Mouse (Mus musculus): ENCODE measurements around the gene E130114P18Rik. TPM values are rescaled to one million over a fixed set of nuclear protein-coding genes. Genes with fewer than 3 reads are reported as not detected.

E130114P18Rik gene
- total and polyA plus RNA-seq, 2 experiments: not detected

DNA sequence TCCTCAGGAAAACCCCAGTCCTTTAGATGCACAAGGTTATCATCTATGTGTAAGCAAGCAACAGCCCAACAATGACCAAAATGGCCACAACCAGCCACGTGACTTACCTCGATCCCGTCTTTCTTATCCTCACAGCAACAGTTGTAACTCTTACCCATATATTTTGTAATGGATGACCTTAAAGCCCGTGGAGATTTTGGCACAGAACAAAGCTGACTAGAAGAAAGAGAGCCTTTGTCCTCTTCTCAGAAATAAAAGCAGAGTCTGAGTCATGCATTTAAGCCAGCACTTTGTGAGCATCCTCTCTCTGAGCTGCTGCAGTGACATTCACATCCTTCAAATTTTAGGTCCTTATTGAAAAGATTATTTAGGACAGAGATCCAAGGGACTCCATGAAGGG is 156.1 kb downstream of the E130114P18Rik start:
- Histone ChIP-seq H3K9ac (ENCODE audit: low read depth, low read length) (no peak overlapping the region), H3K36me3 (ENCODE audit: control insufficient read depth, insufficient read depth, low read length) (no peaks in the 10 kb centered on the region), H3K27ac (replicated peaks; ENCODE audit: insufficient read depth, low read depth, low read length) (no peak overlapping the region), H3K4me3 (ENCODE audit: insufficient read depth, low read depth, low read length) (no peak overlapping the region), H3K27me3 (ENCODE audit: control insufficient read depth, insufficient read depth, low read length) (no peaks in the 10 kb centered on the region), H3K79me2 (ENCODE audit: control insufficient read depth, insufficient read depth, low read length) (no peaks in the 10 kb centered on the region), H3K4me1 (ENCODE audit: control insufficient read depth, insufficient read depth, low read length) (no peaks in the 10 kb centered on the region)
- TF ChIP-seq CTCF (IDR thresholded peaks at IDR 0.05; ENCODE audit: low read depth, low read length): no peak
- TF ChIP-seq POLR2A (IDR thresholded peaks at IDR 0.05; ENCODE audit: extremely low read depth, insufficient read depth, low read length): no peak
- no peak for DNase-seq (ENCODE audit: extremely low read depth, low read depth, low spot score)
- WGBS: 86% methylated on average over 4 of the region's 4 CpGs

DNA sequence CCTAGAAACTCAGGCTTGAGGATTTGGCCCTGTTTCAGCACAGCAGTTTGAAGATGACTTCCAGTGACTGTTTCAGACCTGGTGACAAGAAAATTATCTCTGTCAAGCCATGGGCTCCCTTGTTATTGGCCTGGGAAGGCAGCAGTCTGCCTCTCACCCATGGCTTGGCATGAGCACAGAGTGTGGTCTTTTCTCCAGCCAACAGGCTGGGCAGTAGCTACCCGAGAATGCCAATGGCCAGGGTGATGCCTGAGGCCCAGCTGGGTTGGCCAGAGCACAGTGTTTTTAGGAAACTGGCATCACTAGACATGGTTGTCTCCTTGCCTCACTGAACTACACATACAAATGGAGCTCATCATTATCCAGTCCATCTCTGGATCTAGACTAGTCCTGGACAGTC is 157.5 kb downstream of the E130114P18Rik start:
- H3K4me3 ChIP-seq (ENCODE audit: insufficient read depth, low read depth, low read length): no peak overlapping the region
- no peaks in the 10 kb centered on the region for H3K4me1 ChIP-seq (ENCODE audit: control insufficient read depth, insufficient read depth, low read length)
- no peaks in the 10 kb centered on the region for H3K79me2 ChIP-seq (ENCODE audit: control insufficient read depth, insufficient read depth, low read length)
- no peak overlapping the region for H3K27ac ChIP-seq (replicated peaks; ENCODE audit: insufficient read depth, low read depth, low read length)
- WGBS: 92% methylated on average over 1 of the region's 1 CpGs
- no peaks in the 10 kb centered on the region for H3K27me3 ChIP-seq (ENCODE audit: control insufficient read depth, insufficient read depth, low read length)
- no peaks in the 10 kb centered on the region for H3K36me3 ChIP-seq (ENCODE audit: control insufficient read depth, insufficient read depth, low read length)
- TF ChIP-seq CTCF (IDR thresholded peaks at IDR 0.05; ENCODE audit: low read depth, low read length) (no peak), POLR2A (IDR thresholded peaks at IDR 0.05; ENCODE audit: extremely low read depth, insufficient read depth, low read length) (no peak)
- no peak for DNase-seq (ENCODE audit: extremely low read depth, low read depth, low spot score)
- H3K9ac ChIP-seq (ENCODE audit: low read depth, low read length): no peak overlapping the region

DNA sequence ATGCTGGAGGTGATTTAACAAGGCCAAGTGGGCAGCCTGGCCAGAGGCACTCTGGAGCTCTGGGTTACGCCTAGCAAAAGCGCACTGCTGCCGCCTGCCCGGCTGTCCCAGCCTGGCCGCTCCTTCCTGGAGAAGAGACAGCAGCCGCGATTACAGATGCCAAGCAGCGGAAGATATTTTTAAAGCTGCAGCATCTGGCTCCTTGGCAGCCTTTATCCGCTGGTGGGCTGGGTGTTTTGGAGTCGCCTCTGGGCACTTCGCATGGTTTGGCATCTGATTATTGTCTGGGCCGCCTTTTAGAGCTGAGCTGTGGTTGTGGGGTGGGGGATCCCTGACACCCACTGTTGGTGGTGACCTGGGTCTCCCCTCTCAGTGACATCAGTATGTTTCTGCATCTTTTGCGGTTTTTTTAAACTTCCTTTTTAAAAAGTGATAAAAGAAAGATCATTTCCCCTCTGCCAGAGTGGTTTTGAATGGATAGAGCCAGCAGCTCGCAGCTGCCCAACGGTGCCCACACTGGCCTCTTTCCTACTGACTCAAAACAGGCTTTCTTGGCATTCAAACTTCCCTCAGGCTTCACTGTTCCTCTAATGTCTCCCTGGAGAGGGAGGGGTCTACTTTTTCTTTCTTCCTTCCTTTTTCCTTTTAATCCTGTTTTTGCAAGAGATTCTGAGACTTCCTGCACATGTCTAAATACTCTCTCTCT is 159.1 kb downstream of the E130114P18Rik start:
- TF ChIP-seq CTCF (IDR thresholded peaks at IDR 0.05; ENCODE audit: low read depth, low read length): no peak
- TF ChIP-seq POLR2A (IDR thresholded peaks at IDR 0.05; ENCODE audit: extremely low read depth, insufficient read depth, low read length): no peak
- no peak overlapping the region for H3K4me3 ChIP-seq (ENCODE audit: insufficient read depth, low read depth, low read length)
- no peaks in the 10 kb centered on the region for H3K79me2 ChIP-seq (ENCODE audit: control insufficient read depth, insufficient read depth, low read length)
- DNase-seq (ENCODE audit: extremely low read depth, low read depth, low spot score): no peak
- no peaks in the 10 kb centered on the region for H3K36me3 ChIP-seq (ENCODE audit: control insufficient read depth, insufficient read depth, low read length)
- H3K27ac ChIP-seq (replicated peaks; ENCODE audit: insufficient read depth, low read depth, low read length): no peak overlapping the region
- no peak overlapping the region for H3K9ac ChIP-seq (ENCODE audit: low read depth, low read length)
- H3K27me3 ChIP-seq (ENCODE audit: control insufficient read depth, insufficient read depth, low read length): no peaks in the 10 kb centered on the region
- WGBS: 70% methylated on average over 15 of the region's 15 CpGs
- peaks cover 2% of the 10 kb centered on the region; the same call in 1 of the 2 replicates for H3K4me1 ChIP-seq (ENCODE audit: control insufficient read depth, insufficient read depth, low read length)

DNA sequence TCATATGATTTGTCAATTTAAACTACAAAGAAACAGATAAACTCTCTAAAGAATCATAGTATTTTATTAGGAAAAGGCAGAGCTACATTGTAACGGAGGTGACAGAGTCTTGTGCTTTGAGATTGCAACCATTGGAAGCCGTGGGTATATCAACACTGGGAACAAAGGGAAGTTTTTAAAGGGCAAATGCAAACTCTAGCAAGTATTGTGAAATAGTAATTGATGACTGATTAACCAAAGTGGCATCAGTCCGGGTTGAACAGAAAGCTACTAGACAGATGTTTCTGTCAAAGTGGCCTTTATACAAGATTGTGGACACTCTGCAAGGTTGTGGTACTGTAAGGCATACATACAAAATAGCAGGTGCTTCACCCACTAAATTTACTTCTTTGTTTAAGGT is 162.8 kb downstream of the E130114P18Rik start:
- TF ChIP-seq CTCF (IDR thresholded peaks at IDR 0.05; ENCODE audit: low read depth, low read length): no peak
- no peak for TF ChIP-seq POLR2A (IDR thresholded peaks at IDR 0.05; ENCODE audit: extremely low read depth, insufficient read depth, low read length)
- Histone ChIP-seq H3K27ac (replicated peaks; ENCODE audit: insufficient read depth, low read depth, low read length) (no peak overlapping the region), H3K36me3 (ENCODE audit: control insufficient read depth, insufficient read depth, low read length) (no peaks in the 10 kb centered on the region), H3K4me1 (ENCODE audit: control insufficient read depth, insufficient read depth, low read length) (peaks cover 2% of the 10 kb centered on the region; the same call in 1 of the 2 replicates), H3K9ac (ENCODE audit: low read depth, low read length) (no peak overlapping the region), H3K79me2 (ENCODE audit: control insufficient read depth, insufficient read depth, low read length) (no peaks in the 10 kb centered on the region), H3K27me3 (ENCODE audit: control insufficient read depth, insufficient read depth, low read length) (no peaks in the 10 kb centered on the region), H3K4me3 (ENCODE audit: insufficient read depth, low read depth, low read length) (no peak overlapping the region)
- peak; percentile 94 for DNase-seq (ENCODE audit: extremely low read depth, low read depth, low spot score)
- 23% methylated on average over 3 of the region's 3 CpGs for WGBS

DNA sequence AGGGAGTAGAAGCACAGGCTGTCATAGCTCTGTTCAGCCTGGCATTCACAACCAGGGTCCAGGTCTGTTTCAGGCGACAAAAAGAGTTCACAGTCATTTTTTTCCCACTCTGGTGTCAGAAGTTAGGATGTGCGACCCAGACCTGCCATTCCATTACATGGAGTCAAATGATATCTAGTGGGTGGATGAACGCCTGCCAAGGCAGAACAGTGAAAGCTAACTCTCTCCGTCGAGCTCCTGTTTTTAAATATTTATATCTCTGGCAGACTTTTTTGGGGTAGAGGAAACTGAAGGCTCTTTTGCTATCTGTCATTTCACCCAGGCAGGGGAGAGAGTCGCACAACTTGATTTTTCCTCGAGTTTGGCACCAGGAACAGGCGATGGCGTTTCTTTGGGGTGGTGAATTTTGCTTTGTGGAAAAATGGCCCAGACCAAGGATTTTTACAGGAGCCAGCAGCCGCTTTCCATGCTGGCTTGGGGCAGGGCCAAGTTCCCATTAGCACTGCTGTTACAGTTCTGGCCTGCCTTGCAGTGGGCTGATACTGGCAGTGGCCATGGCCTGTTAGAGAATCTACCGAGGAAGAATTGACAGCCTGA is 166.5 kb downstream of the E130114P18Rik start:
- H3K36me3 ChIP-seq (ENCODE audit: control insufficient read depth, insufficient read depth, low read length): no peaks in the 10 kb centered on the region
- H3K79me2 ChIP-seq (ENCODE audit: control insufficient read depth, insufficient read depth, low read length): no peaks in the 10 kb centered on the region
- peaks cover 2% of the 10 kb centered on the region; the same call in 1 of the 2 replicates for H3K4me1 ChIP-seq (ENCODE audit: control insufficient read depth, insufficient read depth, low read length)
- peak; percentile 3 for DNase-seq (ENCODE audit: extremely low read depth, low read depth, low spot score)
- 80% methylated on average over 11 of the region's 11 CpGs for WGBS
- no peak overlapping the region for H3K9ac ChIP-seq (ENCODE audit: low read depth, low read length)
- TF ChIP-seq CTCF (IDR thresholded peaks at IDR 0.05; ENCODE audit: low read depth, low read length) (no peak), POLR2A (IDR thresholded peaks at IDR 0.05; ENCODE audit: extremely low read depth, insufficient read depth, low read length) (no peak)
- H3K27me3 ChIP-seq (ENCODE audit: control insufficient read depth, insufficient read depth, low read length): no peaks in the 10 kb centered on the region
- H3K27ac ChIP-seq (replicated peaks; ENCODE audit: insufficient read depth, low read depth, low read length): no peak overlapping the region
- no peak overlapping the region for H3K4me3 ChIP-seq (ENCODE audit: insufficient read depth, low read depth, low read length)
